Mouse (Mus musculus) forebrain, embryonic 11.5 days (tissue): ENCODE measurements around the gene Crygd. TPM values are rescaled to one million over a fixed set of nuclear protein-coding genes. Genes with fewer than 3 reads are reported as not detected.

ENCODE experiments used
- ATAC-seq: fragments of 200-750 bp; cut with Nextera tagmentation; replicated peaks from 2 replicates; pipeline ENCODE4 v1.8.0; 2017; ENCODE audit warnings: moderate TSS enrichment; ENCODE audit not compliant: low FRiP score
- DNase-seq: peaks from one replicate; pipeline ENCODE4 v3.0.0-alpha.2; 2017; ENCODE audit warnings: low spot score
- H3K27ac ChIP-seq: fragments of 300-500 bp; sonication (generic); 2 replicates; pipeline ENCODE4 v1.5.1; 2014; ENCODE audit warnings: low read depth, low read length
- H3K27me3 ChIP-seq: fragments of 300-500 bp; sonication (generic); 2 replicates; pipeline ENCODE4 v1.6.1; 2014; ENCODE audit warnings: mild to moderate bottlenecking, low read length, mixed read lengths; ENCODE audit not compliant: control insufficient read depth, insufficient read depth
- H3K36me3 ChIP-seq: fragments of 300-500 bp; sonication (generic); 2 replicates; pipeline ENCODE4 v1.6.1; 2014; ENCODE audit warnings: mild to moderate bottlenecking, low read length, moderate library complexity, mixed read lengths; ENCODE audit not compliant: control insufficient read depth, insufficient read depth
- H3K4me1 ChIP-seq: fragments of 300-500 bp; sonication (generic); replicated peaks from 2 replicates; pipeline ENCODE4 v1.6.1; 2014; ENCODE audit warnings: low read length, mixed read lengths; ENCODE audit not compliant: control insufficient read depth, insufficient read depth
- H3K4me2 ChIP-seq: fragments of 300-500 bp; sonication (generic); 2 replicates; pipeline ENCODE4 v1.6.1; 2014; ENCODE audit warnings: low read depth, mild to moderate bottlenecking, low read length, moderate library complexity, mixed read lengths; ENCODE audit not compliant: severe bottlenecking
- H3K4me3 ChIP-seq: fragments of 300-500 bp; sonication (generic); 2 replicates; pipeline ENCODE4 v1.5.1; 2014; ENCODE audit warnings: low read depth, low read length
- H3K9ac ChIP-seq: fragments of 300-500 bp; sonication (generic); 2 replicates; pipeline ENCODE4 v1.6.1; 2014; ENCODE audit warnings: low read length
- H3K9me3 ChIP-seq: fragments of 300-500 bp; sonication (generic); 2 replicates; pipeline ENCODE4 v1.6.1; 2016; ENCODE audit warnings: low read length, mixed read lengths; ENCODE audit not compliant: control insufficient read depth
- WGBS: fragments of 180-500 bp; shearing (Covaris S2); extraction: QIAGEN DNeasy Blood & Tissue Kit; methylation state at CpG from one replicate; pipeline ENCODE4 v1.1.7; 2014; 5-methylcytosine and 5-hydroxymethylcytosine counted together
- polyA plus RNA-seq: library from polyadenylated mRNA; unstranded; fragments of >200 nt; fragmentation: Nextera tagmentation; extraction: Ambion mirVana; gene quantifications from 2 replicates; pipeline ENCODE4 v1.2.1, GENCODE M21; 2014

The Crygd gene
- polyA plus RNA-seq, 1 experiment from 2014 or later = not detected

GRCm38 (mm10) chr1:65035513-65035912 lies 27.7 kb downstream of the Crygd start:
- H3K9ac ChIP-seq = no peak overlapping the region
- H3K9me3 ChIP-seq = no peaks in the 10 kb centered on the region
- DNase-seq (no peak), ATAC-seq (no peak)
- H3K36me3 ChIP-seq = no peaks in the 10 kb centered on the region
- no peaks in the 10 kb centered on the region for H3K4me1 ChIP-seq
- no peak overlapping the region for H3K4me2 ChIP-seq
- WGBS = 24% methylated on average over 3 of the region's 3 CpGs
- H3K27me3 ChIP-seq = no peaks in the 10 kb centered on the region
- no peak overlapping the region for H3K4me3 ChIP-seq
- no peak overlapping the region for H3K27ac ChIP-seq

GRCm38 (mm10) chr1:65032641-65033040 lies 30.6 kb downstream of the Crygd start, which contains the start of gene Akr1cl:
Gene Akr1cl, minus strand, starts transcription at chr1:65032759.
- no peak for DNase-seq

GRCm38 (mm10) chr1:65028206-65028605 lies 35.0 kb downstream of the Crygd start:
- no peak overlapping the region for H3K27ac ChIP-seq
- no peaks in the 10 kb centered on the region for H3K4me1 ChIP-seq
- H3K9ac ChIP-seq = no peak overlapping the region
- 74% methylated on average over 9 of the region's 9 CpGs for WGBS
- H3K27me3 ChIP-seq = no peaks in the 10 kb centered on the region
- H3K4me3 ChIP-seq = no peak overlapping the region
- no peaks in the 10 kb centered on the region for H3K9me3 ChIP-seq
- no peaks in the 10 kb centered on the region for H3K36me3 ChIP-seq
- H3K4me2 ChIP-seq = no peak overlapping the region
- no peak for DNase-seq
- ATAC-seq = no peak

More at GRCm38 (mm10) chr1:65032641-65033040, 30.6 kb downstream of the Crygd start, which contains the start of gene Akr1cl:
- no peaks in the 10 kb centered on the region for H3K36me3 ChIP-seq
- ATAC-seq = no peak
- H3K9me3 ChIP-seq = no peaks in the 10 kb centered on the region
- H3K4me2 ChIP-seq = no peak within 1 kb of the TSS
- no peak within 1 kb of the TSS for H3K9ac ChIP-seq
- H3K4me1 ChIP-seq = no peaks in the 10 kb centered on the region
- H3K4me3 ChIP-seq = no peak within 1 kb of the TSS
- no peaks in the 10 kb centered on the region for H3K27me3 ChIP-seq
- H3K27ac ChIP-seq = no peak within 1 kb of the TSS

GRCm38 (mm10) chr1:65012726-65013125 lies 50.5 kb downstream of the Crygd start:
- Histone ChIP-seq H3K27ac (no peak overlapping the region), H3K9me3 (no peaks in the 10 kb centered on the region), H3K9ac (no peak overlapping the region), H3K4me1 (no peaks in the 10 kb centered on the region), H3K36me3 (no peaks in the 10 kb centered on the region), H3K27me3 (no peaks in the 10 kb centered on the region), H3K4me3 (no peak overlapping the region), H3K4me2 (no peak overlapping the region)
- 79% methylated on average over 4 of the region's 4 CpGs for WGBS
- DNase-seq (no peak), ATAC-seq (no peak)

Other genes starting within 250 kb of the Crygd start
- 6.5 and 7.2 TPM in 2 replicates for gene Plekhm3, start 106.6 kb downstream of the Crygd start, polyA plus RNA-seq
- 0.24 TPM in 1 of 2 replicates, not detected in the other for gene Akr1cl, start 30.7 kb downstream of the Crygd start, polyA plus RNA-seq
- 0.29 TPM in 1 of 2 replicates, not detected in the other for gene Cryge, start 12.3 kb downstream of the Crygd start, polyA plus RNA-seq
- 0.61 TPM in 1 of 2 replicates, not detected in the other for gene Crygc, start 10.2 kb upstream of the Crygd start, polyA plus RNA-seq
- not detected in 2 replicates for gene Crygb, start 18.8 kb upstream of the Crygd start, polyA plus RNA-seq
- not detected in 2 replicates for gene Cryga, start 39.9 kb upstream of the Crygd start, polyA plus RNA-seq
- not detected in 2 replicates for gene Gm28845, start 56.1 kb upstream of the Crygd start, polyA plus RNA-seq
- 0.16 and 0.21 TPM in 2 replicates for gene D630023F18Rik, start 59.8 kb upstream of the Crygd start, polyA plus RNA-seq
- 306 and 321 TPM in 2 replicates for gene Idh1, start 123.0 kb upstream of the Crygd start, polyA plus RNA-seq
- gene Pikfyve, start 123.2 kb upstream of the Crygd start, polyA plus RNA-seq = 20.4 and 24.2 TPM in 2 replicates
- 0.28 TPM in 1 of 2 replicates, not detected in the other for gene Pth2r, start 218.6 kb upstream of the Crygd start, polyA plus RNA-seq